In the genomic region with DNA sequence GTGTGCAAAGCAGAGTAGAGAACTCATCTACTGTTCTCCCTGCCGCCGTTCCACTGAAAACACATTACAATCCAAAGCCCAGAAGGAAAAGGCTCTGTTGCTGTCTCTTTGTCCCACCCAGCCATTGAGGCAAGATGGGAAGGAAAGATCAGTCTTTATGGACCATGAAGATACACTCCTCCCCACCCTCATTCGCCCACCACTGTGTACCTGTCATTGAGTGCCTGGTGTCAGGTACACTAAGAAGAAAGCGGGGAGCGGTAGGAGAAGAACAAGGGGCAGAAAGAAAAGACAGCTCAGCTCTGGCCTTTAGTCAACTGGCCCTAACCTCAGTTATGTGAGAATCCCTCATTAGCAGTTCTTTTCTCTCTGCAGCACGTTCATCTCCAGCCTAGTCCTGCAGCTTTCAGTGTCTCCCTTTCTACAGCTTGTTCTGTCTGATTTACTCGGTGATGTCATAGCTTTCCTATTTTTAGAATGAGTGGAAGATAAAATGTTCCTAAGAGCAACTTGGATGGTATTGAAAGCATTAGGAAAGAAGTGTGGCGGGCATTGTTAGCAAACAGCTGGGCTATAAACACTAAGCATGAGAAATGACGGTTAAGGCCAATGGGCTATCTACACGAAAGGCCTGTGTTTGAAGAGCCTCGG, we compare ENCODE assay signal across 10 mouse cellular contexts.
DNase-seq lines count a peak whose midpoint lies in the region; ATAC-seq and TF ChIP-seq lines count a peak whose summit lies in the region.
"Had no signal": no experiment of that assay in that cellular context is flagged by ENCODE, and none has a peak within 500 bp of the region (broad histone marks: within the 10 kb centered on the region; RNA-seq: fewer than 3 reads in every experiment).

No protein-coding gene starts in this region.

- H3K27ac ChIP-seq in kidney, embryonic 16.5 days (ENCODE audit: low read length) = peak overlapping the region; percentile 16; the same call in 1 of the 2 replicates
- H3K27ac ChIP-seq in forebrain, embryonic 13.5 days = peak overlapping the region; percentile 71

- ATAC-seq in kidney, embryonic 16.5 days (ENCODE audit: low FRiP score, low TSS enrichment) = no peak
- no peak for ATAC-seq in forebrain, embryonic 13.5 days

- H3ac ChIP-seq in myocyte (ENCODE audit: control insufficient read depth, insufficient read length) = no peak overlapping the region

- no peaks in the 10 kb centered on the region for H3K27me3 ChIP-seq in kidney, embryonic 16.5 days (ENCODE audit: insufficient read depth, low read length)
- H3K27me3 ChIP-seq in forebrain, embryonic 13.5 days = no peaks in the 10 kb centered on the region
- H3K27me3 ChIP-seq in myocyte (ENCODE audit: control insufficient read depth, insufficient read depth, insufficient read length) = no peaks in the 10 kb centered on the region
- H3K27me3 ChIP-seq: CH12.LX had no signal

- no peak overlapping the region for H3K9ac ChIP-seq in kidney, embryonic 16.5 days (replicated peaks; ENCODE audit: low read length)
- no peak overlapping the region for H3K9ac ChIP-seq in forebrain, embryonic 13.5 days

- no peak overlapping the region for H3K4me3 ChIP-seq in kidney, embryonic 16.5 days (ENCODE audit: low read length)
- no peak overlapping the region for H3K4me3 ChIP-seq in forebrain, embryonic 13.5 days
- no peak overlapping the region for H3K4me3 ChIP-seq in myocyte

- WGBS in kidney, embryonic 16.5 days = 58% methylated on average over 11 of the region's 11 CpGs
- WGBS in forebrain, embryonic 13.5 days = 71% methylated on average over 11 of the region's 11 CpGs

- peaks cover 53% of the 10 kb centered on the region for H3K4me1 ChIP-seq in kidney, embryonic 16.5 days (ENCODE audit: insufficient read depth, low read length)
- H3K4me1 ChIP-seq in forebrain, embryonic 13.5 days = peaks cover 39% of the 10 kb centered on the region

- no peaks in the 10 kb centered on the region for H3K36me3 ChIP-seq in kidney, embryonic 16.5 days (ENCODE audit: insufficient read depth, low read length)
- H3K36me3 ChIP-seq in forebrain, embryonic 13.5 days (ENCODE audit: poor library complexity, severe bottlenecking) = no peaks in the 10 kb centered on the region
- no peaks in the 10 kb centered on the region for H3K36me3 ChIP-seq in myocyte (ENCODE audit: control insufficient read depth, insufficient read depth)

- DNase-seq in kidney, adult 11 months = no peak
- peak; percentile 39 for DNase-seq in heart, postnatal 4 days
- DNase-seq in cerebellum, postnatal 36 days = no peak
- no peak for DNase-seq in kidney, adult 18-20 months
- no peak for DNase-seq in right cerebral cortex, adult 18-20 months
- DNase-seq: adrenal gland, adult 8-10 months had no signal

- no peaks in the 10 kb centered on the region for H3K79me2 ChIP-seq in myocyte (ENCODE audit: control insufficient read depth, insufficient read depth)

- no peak for TF ChIP-seq POLR2A in myocyte (IDR thresholded peaks at IDR 0.05; ENCODE audit: insufficient read length, low read depth)

- no peaks in the 10 kb centered on the region for H3K9me3 ChIP-seq in kidney, embryonic 16.5 days (ENCODE audit: low read length)
- no peaks in the 10 kb centered on the region for H3K9me3 ChIP-seq in forebrain, embryonic 13.5 days (replicated peaks)

- H3K4me2 ChIP-seq in kidney, embryonic 16.5 days (replicated peaks; ENCODE audit: low read depth, low read length) = no peak overlapping the region
- no peak overlapping the region for H3K4me2 ChIP-seq in forebrain, embryonic 13.5 days
- peak overlapping the region; percentile 8 for H3K4me2 ChIP-seq in myocyte (ENCODE audit: low read depth)

TF ChIP-seq in myocyte, 11 proteins besides CTCF, POLR2A, EP300 and RAD21:
- no peak for TF ChIP-seq TCF12 (IDR thresholded peaks at IDR 0.05; ENCODE audit: insufficient read depth, poor library complexity, severe bottlenecking)
- TF ChIP-seq E2F4 (IDR thresholded peaks at IDR 0.05; ENCODE audit: insufficient read depth) = no peak
- TF ChIP-seq CEBPB (IDR thresholded peaks at IDR 0.05; ENCODE audit: insufficient read depth, poor library complexity, severe bottlenecking) = no peak
- no peak for TF ChIP-seq USF1 (IDR thresholded peaks at IDR 0.05; ENCODE audit: low read depth)
- TF ChIP-seq REST (IDR thresholded peaks at IDR 0.05; ENCODE audit: insufficient read depth, insufficient read length) = no peak
